Mouse (Mus musculus): Measurements from ENCODE around the gene Enpp3. TPM values are rescaled to one million over a fixed set of nuclear protein-coding genes. Genes with fewer than 3 reads are reported as not detected.

Gene Enpp3
- total and polyA plus RNA-seq, 3 experiments, result 2.3 to 3.3 (median 2.4) TPM

GRCm38 (mm10) chr10:24863146-24863545 is 20.5 kb upstream of the Enpp3 start:
- Histone ChIP-seq H3K27me3 (ENCODE audit: control insufficient read depth, insufficient read depth, low read length) (no peaks in the 10 kb centered on the region), H3K4me1 (ENCODE audit: control insufficient read depth, insufficient read depth, low read length) (no peaks in the 10 kb centered on the region), H3K36me3 (ENCODE audit: control insufficient read depth, insufficient read depth, low read length) (no peaks in the 10 kb centered on the region), H3K27ac (no peak overlapping the region), H3K9ac (ENCODE audit: low read depth, low read length) (no peak overlapping the region), H3K79me2 (replicated peaks; ENCODE audit: control insufficient read depth, insufficient read depth, low read length) (no peaks in the 10 kb centered on the region), H3K4me3 (no peak overlapping the region)
- TF ChIP-seq CTCF (IDR thresholded peaks at IDR 0.05), result no peak
- TF ChIP-seq POLR2A (IDR thresholded peaks at IDR 0.05; ENCODE audit: insufficient read depth, low read depth, low read length), result no peak
- TF ChIP-seq EP300 (IDR thresholded peaks at IDR 0.05; ENCODE audit: insufficient read depth, low read depth, low read length), result no peak
- intact Hi-C loops (cut with DNase I), result no loop called here
- DNase-seq, result no peak
- 80% methylated on average over 2 of the region's 2 CpGs for WGBS

- no peak for TF ChIP-seq EP300 (IDR thresholded peaks at IDR 0.05; ENCODE audit: insufficient read depth, low read depth, low read length)
- TF ChIP-seq POLR2A (IDR thresholded peaks at IDR 0.05; ENCODE audit: insufficient read depth, low read depth, low read length), result no peak
- intact Hi-C loops (cut with DNase I), result no loop called here
Observed at GRCm38 (mm10) chr10:24841998-24842397, 625 bp downstream of the Enpp3 start.

GRCm38 (mm10) chr10:24840795-24841194 is 1.8 kb downstream of the Enpp3 start:
- Histone ChIP-seq H3K4me1 (ENCODE audit: control insufficient read depth, insufficient read depth, low read length) (no peaks in the 10 kb centered on the region), H3K27ac (no peak overlapping the region), H3K9ac (ENCODE audit: low read depth, low read length) (no peak overlapping the region), H3K79me2 (replicated peaks; ENCODE audit: control insufficient read depth, insufficient read depth, low read length) (no peaks in the 10 kb centered on the region), H3K36me3 (ENCODE audit: control insufficient read depth, insufficient read depth, low read length) (no peaks in the 10 kb centered on the region), H3K27me3 (ENCODE audit: control insufficient read depth, insufficient read depth, low read length) (no peaks in the 10 kb centered on the region), H3K4me3 (no peak overlapping the region)
- 87% methylated on average over 4 of the region's 4 CpGs for WGBS
- TF ChIP-seq POLR2A (IDR thresholded peaks at IDR 0.05; ENCODE audit: insufficient read depth, low read depth, low read length) (no peak), CTCF (IDR thresholded peaks at IDR 0.05) (no peak), EP300 (IDR thresholded peaks at IDR 0.05; ENCODE audit: insufficient read depth, low read depth, low read length) (no peak)
- DNase-seq, result no peak
- intact Hi-C loops (cut with DNase I), result no loop called here

More at GRCm38 (mm10) chr10:24841998-24842397, 625 bp downstream of the Enpp3 start:
- no peak overlapping the region for H3K9ac ChIP-seq (ENCODE audit: low read depth, low read length)
- 45% methylated on average over 2 of the region's 2 CpGs for WGBS
- H3K79me2 ChIP-seq (replicated peaks; ENCODE audit: control insufficient read depth, insufficient read depth, low read length), result no peaks in the 10 kb centered on the region
- no peak for DNase-seq
- no peak overlapping the region for H3K4me3 ChIP-seq
- H3K27me3 ChIP-seq (ENCODE audit: control insufficient read depth, insufficient read depth, low read length), result no peaks in the 10 kb centered on the region
- H3K4me1 ChIP-seq (ENCODE audit: control insufficient read depth, insufficient read depth, low read length), result no peaks in the 10 kb centered on the region
- no peak overlapping the region for H3K27ac ChIP-seq
- H3K36me3 ChIP-seq (ENCODE audit: control insufficient read depth, insufficient read depth, low read length), result no peaks in the 10 kb centered on the region

- no peak for DNase-seq
- no peaks in the 10 kb centered on the region for H3K36me3 ChIP-seq (ENCODE audit: control insufficient read depth, insufficient read depth, low read length)
- no peak for TF ChIP-seq CTCF (IDR thresholded peaks at IDR 0.05)
- no peak for TF ChIP-seq EP300 (IDR thresholded peaks at IDR 0.05; ENCODE audit: insufficient read depth, low read depth, low read length)
- TF ChIP-seq POLR2A (IDR thresholded peaks at IDR 0.05; ENCODE audit: insufficient read depth, low read depth, low read length), result peak; percentile 3; the same call in 1 of the 2 replicates
- H3K79me2 ChIP-seq (replicated peaks; ENCODE audit: control insufficient read depth, insufficient read depth, low read length), result no peaks in the 10 kb centered on the region
- 39% methylated on average over 4 of the region's 4 CpGs for WGBS
- no peaks in the 10 kb centered on the region for H3K27me3 ChIP-seq (ENCODE audit: control insufficient read depth, insufficient read depth, low read length)
- peak overlapping the region; percentile 68 for H3K27ac ChIP-seq
- H3K4me3 ChIP-seq, result peak overlapping the region; percentile 34
- no peak overlapping the region for H3K9ac ChIP-seq (ENCODE audit: low read depth, low read length)
- no peaks in the 10 kb centered on the region for H3K4me1 ChIP-seq (ENCODE audit: control insufficient read depth, insufficient read depth, low read length)
- intact Hi-C loops (cut with DNase I), result no loop called here
Observed at GRCm38 (mm10) chr10:24836366-24837038, 6.1 kb downstream of the Enpp3 start.

GRCm38 (mm10) chr10:24835702-24836342 is 6.8 kb downstream of the Enpp3 start:
- no peaks in the 10 kb centered on the region for H3K4me1 ChIP-seq (ENCODE audit: control insufficient read depth, insufficient read depth, low read length)
- intact Hi-C loops (cut with DNase I), result no loop called here
- no peaks in the 10 kb centered on the region for H3K27me3 ChIP-seq (ENCODE audit: control insufficient read depth, insufficient read depth, low read length)
- WGBS, result 19% methylated on average over 12 of the region's 12 CpGs
- H3K9ac ChIP-seq (ENCODE audit: low read depth, low read length), result peak overlapping the region; percentile 5
- TF ChIP-seq POLR2A (IDR thresholded peaks at IDR 0.05; ENCODE audit: insufficient read depth, low read depth, low read length) (peak; percentile 35; the same call in 1 of the 2 replicates), CTCF (IDR thresholded peaks at IDR 0.05) (peak; percentile 37), EP300 (IDR thresholded peaks at IDR 0.05; ENCODE audit: insufficient read depth, low read depth, low read length) (no peak)
- H3K27ac ChIP-seq, result peak overlapping the region; percentile 68
- H3K4me3 ChIP-seq, result peak overlapping the region; percentile 34
- no peaks in the 10 kb centered on the region for H3K79me2 ChIP-seq (replicated peaks; ENCODE audit: control insufficient read depth, insufficient read depth, low read length)
- H3K36me3 ChIP-seq (ENCODE audit: control insufficient read depth, insufficient read depth, low read length), result no peaks in the 10 kb centered on the region
- no peak for DNase-seq

All from heart, adult 2 months (tissue).